Mouse (Mus musculus) bone marrow macrophage, adult 2 months (primary cell): ENCODE measurements around the gene Dck.

Source experiments
- CTCF ChIP-seq: IDR thresholded peaks from 2 replicates; pipeline ENCODE4 v1.5.1; 2012; ENCODE audit warnings: low read depth, mild to moderate bottlenecking, low read length, moderate library complexity
- POLR2A ChIP-seq: IDR thresholded peaks from 2 replicates; pipeline ENCODE4 v1.6.1; 2012; ENCODE audit warnings: mild to moderate bottlenecking, low read depth, low read length, borderline replicate concordance

DNA sequence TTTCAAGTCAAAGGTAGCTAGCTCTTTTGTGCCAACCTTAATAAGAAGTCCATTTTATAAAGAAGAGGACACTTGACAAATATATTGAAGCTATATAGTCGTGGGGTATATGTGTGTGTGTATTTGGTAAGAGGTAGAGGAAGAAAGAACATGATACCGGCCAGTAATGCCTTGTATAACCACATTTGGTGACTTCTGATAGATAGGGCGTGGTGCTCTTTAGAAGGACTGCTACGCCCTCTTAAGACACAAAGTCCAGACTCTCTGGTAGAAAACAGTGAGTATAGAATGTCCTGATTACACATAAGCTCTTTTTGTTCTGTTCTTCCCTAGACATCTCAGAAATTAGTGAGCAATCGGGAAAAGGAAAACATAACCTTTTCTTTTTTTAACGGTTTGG, 3.4 kb downstream of the Dck start:
- no peak for TF ChIP-seq POLR2A
- TF ChIP-seq CTCF = no peak
